Mouse (Mus musculus): ENCODE measurements around the gene Armc3.

GRCm38 (mm10) chr2:19326376-19326775 lies 127.3 kb downstream of the Armc3 start:
- TF ChIP-seq MXI1 (IDR thresholded peaks at IDR 0.05; ENCODE audit: low read depth, low read length) (no peak), POLR2AphosphoS5 (IDR thresholded peaks at IDR 0.05; ENCODE audit: borderline replicate concordance, low read depth, low read length) (no peak), TCF12 (IDR thresholded peaks at IDR 0.05; ENCODE audit: low read depth, low read length) (no peak), ZC3H11A (IDR thresholded peaks at IDR 0.05; ENCODE audit: low read depth, low read length) (no peak), CTCF (IDR thresholded peaks at IDR 0.05 in 2 of 3, conservative IDR thresholded peaks at IDR 0.05 in 1 of 3; ENCODE audit: control insufficient read depth in 1 of 3, insufficient read depth in 1 of 3, low read depth in 2 of 3, low read length in 3 of 3, poor library complexity in 1 of 3, severe bottlenecking in 1 of 3) (no peak), MYC (IDR thresholded peaks at IDR 0.05; ENCODE audit: low read depth, low read length) (no peak), USF1 (IDR thresholded peaks at IDR 0.05; ENCODE audit: low read depth, low read length) (no peak), CHD2 (IDR thresholded peaks at IDR 0.05; ENCODE audit: low read length) (no peak), BHLHE40 (IDR thresholded peaks at IDR 0.05; ENCODE audit: borderline replicate concordance, low read depth, low read length) (no peak), ZNF384 (IDR thresholded peaks at IDR 0.05; ENCODE audit: low read depth, low read length) (no peak), EP300 (IDR thresholded peaks at IDR 0.05; ENCODE audit: low read depth in 1 of 2, low read length in 2 of 2) (no peak), POLR2A (IDR thresholded peaks at IDR 0.05; ENCODE audit: control insufficient read depth in 1 of 2, insufficient read depth in 1 of 2, low read depth in 1 of 2, low read length in 2 of 2, poor library complexity in 1 of 2) (no peak)

Data from MEL (cell line).